Mouse (Mus musculus) Patski (cell line): ENCODE measurements around the gene Zfp384. TPM values are rescaled to one million over a fixed set of nuclear protein-coding genes. Genes with fewer than 3 reads are reported as not detected.
"Not testable (repeated sequence)": the region's sequence is repeated elsewhere in the genome, so short reads cannot be mapped to it uniquely, and the experiment has no call there.

Experiments used
- ATAC-seq: fragments of 100-300 bp; one replicate; pipeline ENCODE4 v1.8.0; 2021
- CTCF ChIA-PET: fragments of 350-600 bp; sonication (Branson Sonifier 250); formaldehyde crosslinking; loops from one replicate; lab custom pipeline; 2022; ENCODE audit warnings: inconsistent platforms; lab: Charles Lee
- POLR2A ChIA-PET: fragments of 350-600 bp; sonication (Branson Sonifier 250); formaldehyde crosslinking; loops from one replicate; lab custom pipeline; 2022; ENCODE audit warnings: antibody characterized with exemption, inconsistent platforms; lab: Charles Lee
- DNase-seq: peaks from one replicate; pipeline ENCODE4 v3.0.0-alpha.2; 2011; ENCODE audit warnings: low read depth, low spot score
- H3K27me3 ChIP-seq: fragments of 371-371 bp; one replicate; pipeline ENCODE4 v1.5.1; 2021
- CTCF ChIP-seq: fragments of 100-300 bp; IDR thresholded peaks from one replicate; pipeline ENCODE4 v1.5.1; 2021
- in situ Hi-C: fragments of 300-500 bp; cut with MboI; formaldehyde crosslinking; loops from 3 replicates; pipeline ENCODE4 v1.11.1; 2018; ENCODE audit warnings: low pct_unique_long_range_greater_than_20kb, mixed read lengths
- polyA plus RNA-seq: library from polyadenylated mRNA; unstranded; gene quantifications from one replicate; pipeline ENCODE4 v1.2.3, GENCODE M21; 2021

The Zfp384 gene
- polyA plus RNA-seq, 1 experiment from 2014 or later = 53.0 TPM

GRCm38 (mm10) chr6:125008586-125009128 is 288 bp upstream of the Zfp384 start:
- in situ Hi-C loops = no loop called here
- no peaks in the 10 kb centered on the region for H3K27me3 ChIP-seq
- DNase-seq (peak; percentile 93), ATAC-seq (peak; percentile 90)
- ChIA-PET POLR2A (interaction anchor here (0.5 to 1.7 kb wide), 6 partner anchors 9 to 62 kb away, joined by 3 to 4 read pairs (median 3); partner anchors contain the start of gene Pianp), CTCF (interaction anchor here (0.9 to 2.4 kb wide), 6 partner anchors 15 to 149 kb away, joined by 3 to 8 read pairs (median 5); partner anchors contain the start of gene Mlf2)
- no peak for TF ChIP-seq CTCF

DNA sequence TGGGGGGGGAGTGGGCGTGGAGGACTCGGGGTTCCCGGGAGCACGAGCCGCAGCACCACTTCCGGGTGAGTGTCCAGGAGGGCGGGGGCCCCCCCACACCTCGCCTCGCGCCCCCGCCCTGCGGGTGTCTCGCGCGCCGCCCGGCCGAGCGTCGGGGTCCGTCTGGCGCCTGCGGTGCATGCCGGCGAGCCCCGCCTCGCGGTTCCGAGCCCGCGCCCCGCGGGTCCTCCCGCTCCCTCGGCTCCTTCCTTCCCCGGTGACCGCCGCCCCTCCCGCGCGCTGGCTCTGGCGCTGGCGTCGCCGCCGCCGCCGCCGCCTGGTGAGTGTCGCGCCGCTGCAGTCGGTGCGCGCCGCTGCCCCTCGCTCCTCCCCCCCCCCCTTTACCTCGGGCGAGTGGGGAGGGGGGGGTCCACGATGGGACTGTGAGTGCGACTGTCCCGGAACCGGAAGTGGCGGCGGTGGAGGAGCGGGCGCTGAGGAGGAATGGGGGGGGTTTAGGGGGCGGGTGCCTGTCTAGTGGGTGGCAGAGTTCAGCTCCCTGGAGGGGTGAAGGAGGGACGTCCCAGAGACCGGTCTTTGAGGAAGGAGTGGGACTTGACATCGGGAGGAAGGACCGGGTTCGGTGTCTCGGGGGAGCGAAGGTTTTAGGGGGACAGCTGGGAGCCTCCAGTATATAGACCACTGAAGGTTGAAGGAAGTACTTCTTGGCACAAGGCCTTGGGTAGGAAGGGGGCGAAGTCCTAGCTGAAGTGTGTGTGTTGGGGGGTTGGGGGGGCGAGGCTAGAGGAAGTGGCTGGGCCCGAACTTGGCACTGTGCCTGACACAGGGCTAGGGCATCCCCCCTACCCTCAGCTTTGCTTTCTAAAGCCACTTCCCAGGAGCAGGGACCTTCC is 482 bp downstream of the Zfp384 start:
- peak; percentile 61 for ATAC-seq
- H3K27me3 ChIP-seq = no peaks in the 10 kb centered on the region
- CTCF ChIA-PET = no interaction called here
- in situ Hi-C loops = no loop called here
- POLR2A ChIA-PET = interaction anchor here (0.6 to 1.7 kb wide), 3 partner anchors 25 to 146 kb away, joined by 3 to 4 read pairs (median 4); partner anchors contain the start of gene Gpr162
- DNase-seq = peak; percentile 22
- TF ChIP-seq CTCF = no peak

DNA sequence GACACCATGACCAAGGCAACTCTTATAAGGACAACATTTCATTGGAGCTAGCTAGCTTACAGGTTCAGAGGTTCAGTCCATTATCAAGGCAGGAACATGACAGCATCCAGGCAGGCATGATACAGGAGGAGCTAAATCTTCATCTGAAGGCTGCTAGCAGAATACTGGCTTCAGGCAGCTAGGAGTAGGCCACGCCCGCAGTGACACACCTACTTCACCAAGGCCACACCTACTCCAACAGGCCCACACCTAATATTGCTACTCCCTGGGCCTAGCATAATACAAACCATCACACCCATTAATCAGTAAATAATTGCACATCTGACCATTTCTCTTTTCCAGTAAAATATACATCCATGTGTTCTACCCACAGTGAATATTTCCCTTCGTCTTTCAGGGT is 8.7 kb downstream of the Zfp384 start:
- in situ Hi-C loops = no loop called here
- ChIA-PET CTCF (interaction anchor here (0.9 kb wide), 1 partner anchor 12 kb away, joined by 3 read pairs; no protein-coding TSS in a partner anchor), POLR2A (no interaction called here)
- no peak for TF ChIP-seq CTCF
- DNase-seq = no peak
- no peak for ATAC-seq
- no peaks in the 10 kb centered on the region for H3K27me3 ChIP-seq

DNA sequence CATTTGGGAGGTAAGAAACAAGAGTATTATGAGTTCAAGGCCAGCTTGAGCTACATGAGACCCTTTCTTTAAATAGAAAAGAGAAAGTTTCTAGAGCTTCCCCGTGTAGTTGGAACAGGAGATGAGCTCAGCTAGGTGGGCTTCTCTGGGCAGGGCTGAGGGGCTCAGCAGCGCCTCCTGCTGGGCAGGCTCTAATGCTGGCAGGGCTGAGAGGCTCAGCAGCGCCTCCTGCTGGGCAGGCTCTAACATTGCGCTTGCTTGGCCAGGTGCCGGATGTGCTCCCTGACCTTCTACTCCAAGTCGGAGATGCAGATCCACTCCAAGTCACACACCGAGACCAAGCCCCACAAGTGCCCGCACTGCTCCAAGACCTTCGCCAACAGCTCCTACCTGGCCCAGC is 21.6 kb downstream of the Zfp384 start:
- ATAC-seq, in situ Hi-C loops, DNase-seq: not testable (repeated sequence)

GRCm38 (mm10) chr6:125031604-125032003 is 22.7 kb downstream of the Zfp384 start:
- CTCF ChIA-PET = no interaction called here
- POLR2A ChIA-PET = no interaction called here
- ATAC-seq (no peak), DNase-seq (no peak)
- no peak for TF ChIP-seq CTCF
- in situ Hi-C loops = no loop called here
- no peaks in the 10 kb centered on the region for H3K27me3 ChIP-seq

More for the DNA sequence above, 21.6 kb downstream of the Zfp384 start:
- not testable (repeated sequence) for H3K27me3 ChIP-seq
- peak; percentile 100 for TF ChIP-seq CTCF
- POLR2A ChIA-PET = interaction anchor here (0.6 to 1.0 kb wide), 2 partner anchors 9 to 249 kb away, joined by 3 to 4 read pairs; no protein-coding TSS in a partner anchor
- CTCF ChIA-PET = interaction anchor here (0.7 to 1.7 kb wide), 13 partner anchors 8 to 171 kb away, joined by 3 to 8 read pairs (median 3); partner anchors contain the start of gene Ing4

DNA sequence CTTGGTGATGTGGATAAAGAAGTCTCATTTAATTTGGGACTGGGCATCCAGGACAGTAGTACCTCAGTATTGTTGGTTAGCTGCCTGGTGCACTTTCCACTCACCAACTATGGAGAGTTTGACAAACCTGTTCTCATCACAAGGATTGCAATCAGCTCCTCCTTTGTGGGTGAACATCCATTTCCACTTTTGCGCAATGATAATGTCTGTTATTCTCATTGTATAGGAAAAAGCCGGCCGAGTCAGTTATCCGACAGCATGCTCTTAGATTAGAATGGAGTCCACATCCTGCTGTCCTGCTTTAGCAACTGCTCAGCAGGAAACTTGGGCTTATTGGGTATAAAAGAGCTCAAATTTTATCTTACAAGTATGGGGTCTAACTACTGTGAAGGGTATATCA is 29.7 kb downstream of the Zfp384 start:
- in situ Hi-C loops = no loop called here
- POLR2A ChIA-PET = interaction anchor here (0.7 to 1.5 kb wide), 5 partner anchors 18 to 102 kb away, joined by 3 to 5 read pairs (median 4); partner anchors contain the start of gene Zfp384
- ATAC-seq = no peak
- CTCF ChIA-PET = interaction anchor here (0.8 to 1.9 kb wide), 5 partner anchors 8 to 135 kb away, joined by 3 to 6 read pairs (median 3); no protein-coding TSS in a partner anchor
- no peak for TF ChIP-seq CTCF
- DNase-seq = no peak
- H3K27me3 ChIP-seq = no peaks in the 10 kb centered on the region

GRCm38 (mm10) chr6:125039131-125039530 is 30.2 kb downstream of the Zfp384 start:
- TF ChIP-seq CTCF = no peak
- H3K27me3 ChIP-seq = no peaks in the 10 kb centered on the region
- ChIA-PET CTCF (interaction anchor here (1.1 to 1.9 kb wide), 3 partner anchors 9 to 49 kb away, joined by 3 to 6 read pairs (median 3); no protein-coding TSS in a partner anchor), POLR2A (interaction anchor here (0.7 to 1.2 kb wide), 4 partner anchors 30 to 102 kb away, joined by 3 to 5 read pairs (median 4); partner anchors contain the start of gene Zfp384)
- no peak for ATAC-seq
- DNase-seq = no peak
- in situ Hi-C loops = no loop called here

DNA sequence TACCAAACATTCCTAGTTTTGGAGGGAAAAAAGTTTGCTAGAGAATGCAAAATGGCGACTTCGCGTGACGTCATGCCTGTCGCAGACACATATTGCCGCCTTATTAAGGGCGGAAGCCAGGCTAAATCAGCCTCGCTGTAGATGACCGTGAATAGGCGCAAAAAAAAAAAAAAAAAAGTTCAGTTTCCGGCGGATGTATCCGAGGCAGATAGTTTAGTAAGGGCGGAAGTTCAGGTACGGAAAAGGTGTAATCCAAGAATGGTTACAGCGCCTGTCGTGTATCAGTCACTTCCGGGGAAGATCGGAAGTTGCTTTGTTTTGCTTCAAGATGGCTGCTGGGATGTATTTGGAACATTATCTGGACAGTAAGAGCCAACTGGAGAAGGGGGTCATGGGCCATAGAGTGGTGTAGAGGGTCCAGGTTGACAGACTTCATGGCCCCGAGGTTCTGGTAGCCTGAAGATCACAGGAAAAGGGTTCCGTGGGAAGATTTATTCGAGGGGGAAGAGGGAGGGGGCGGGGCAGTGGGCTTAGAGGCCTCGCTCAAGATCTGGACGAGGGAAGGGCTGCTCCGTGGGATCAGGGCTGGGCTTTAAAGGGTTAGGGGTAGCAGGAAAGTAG is 30.7 kb downstream of the Zfp384 start, which contains the start of gene Ing4:
Ing4 (plus strand) TSS at position 228 of the 621 bp plus-strand sequence.
- TF ChIP-seq CTCF = no peak
- in situ Hi-C loops = loop anchor here (5.0 kb wide), 1 partner anchor 43 kb away; no protein-coding TSS in a partner anchor
- DNase-seq (peak; percentile 92), ATAC-seq (peak; percentile 84)
- H3K27me3 ChIP-seq = no peaks in the 10 kb centered on the region
- CTCF ChIA-PET = interaction anchor here (1.1 to 1.9 kb wide), 3 partner anchors 9 to 48 kb away, joined by 3 to 6 read pairs (median 3); no protein-coding TSS in a partner anchor
- POLR2A ChIA-PET = interaction anchor here (0.8 to 1.2 kb wide), 2 partner anchors 38 to 103 kb away, joined by 3 to 5 read pairs; no protein-coding TSS in a partner anchor

DNA sequence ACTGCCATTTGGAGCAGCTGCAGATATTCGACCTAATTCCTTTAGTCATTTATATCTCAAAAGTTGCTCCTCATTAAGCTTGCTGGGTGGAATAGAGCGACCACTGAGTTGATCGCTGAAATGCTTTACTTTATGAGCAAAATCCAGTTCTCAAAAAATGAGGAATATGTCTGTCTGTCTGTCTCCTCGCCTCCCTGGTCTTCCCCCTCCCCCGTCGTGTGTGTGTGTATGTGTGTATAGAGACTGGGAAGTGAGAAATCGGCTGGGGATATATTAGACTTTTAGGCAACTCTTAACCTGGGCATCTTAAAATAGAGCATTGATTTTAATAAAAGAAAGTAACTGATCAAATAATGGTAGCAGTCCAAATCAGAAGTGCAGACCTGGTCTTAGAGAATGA is 31.3 kb downstream of the Zfp384 start:
- in situ Hi-C loops = loop anchor here (5.0 kb wide), 1 partner anchor 42 kb away; no protein-coding TSS in a partner anchor

More for the DNA sequence above, 31.3 kb downstream of the Zfp384 start:
- ChIA-PET POLR2A (no interaction called here), CTCF (no interaction called here)
- ATAC-seq = no peak
- no peak for TF ChIP-seq CTCF
- no peaks in the 10 kb centered on the region for H3K27me3 ChIP-seq
- DNase-seq = no peak
